Mouse (Mus musculus): ENCODE measurements around the gene Gm47969. TPM values are rescaled to one million over a fixed set of nuclear protein-coding genes. Genes with fewer than 3 reads are reported as not detected.

The Gm47969 gene
- polyA plus RNA-seq, 1 experiment from 2014 or later, result not detected

Other genes with a start within 250 kb of the Gm47969 start
- 30.2 and 32.9 TPM in 2 replicates for gene Agfg1, start 205.4 kb upstream of the Gm47969 start, polyA plus RNA-seq (2016; fragmentation: Nextera tagmentation; extraction: Ambion mirVana)
- gene A030005L19Rik, start 131.6 kb upstream of the Gm47969 start, polyA plus RNA-seq (2016; fragmentation: Nextera tagmentation; extraction: Ambion mirVana), result not detected in 2 replicates
- not detected in 2 replicates for gene A030014E15Rik, start 120.0 kb upstream of the Gm47969 start, polyA plus RNA-seq (2016; fragmentation: Nextera tagmentation; extraction: Ambion mirVana)
- not detected in 2 replicates for gene Gm6217, start 113.5 kb upstream of the Gm47969 start, polyA plus RNA-seq (2016; fragmentation: Nextera tagmentation; extraction: Ambion mirVana)
- not detected in 2 replicates for gene A030003K21Rik, start 101.5 kb upstream of the Gm47969 start, polyA plus RNA-seq (2016; fragmentation: Nextera tagmentation; extraction: Ambion mirVana)
- not detected in 2 replicates for gene Gm7544, start 88.9 kb upstream of the Gm47969 start, polyA plus RNA-seq (2016; fragmentation: Nextera tagmentation; extraction: Ambion mirVana)
- gene Gm47955, start 84.6 kb upstream of the Gm47969 start, polyA plus RNA-seq (2016; fragmentation: Nextera tagmentation; extraction: Ambion mirVana), result not detected in 2 replicates
- gene Gm47959, start 44.4 kb upstream of the Gm47969 start, polyA plus RNA-seq (2016; fragmentation: Nextera tagmentation; extraction: Ambion mirVana), result not detected in 2 replicates
- 0.18 and 0.52 TPM in 2 replicates for gene Slc19a3, start 6.5 kb upstream of the Gm47969 start, polyA plus RNA-seq (2016; fragmentation: Nextera tagmentation; extraction: Ambion mirVana)
- not detected in 2 replicates for gene Krtap28-10, start 2.5 kb upstream of the Gm47969 start, polyA plus RNA-seq (2016; fragmentation: Nextera tagmentation; extraction: Ambion mirVana)
- gene A030005K14Rik, start 14.4 kb downstream of the Gm47969 start, polyA plus RNA-seq (2016; fragmentation: Nextera tagmentation; extraction: Ambion mirVana), result not detected in 2 replicates
- gene Krtap28-13, start 16.0 kb downstream of the Gm47969 start, polyA plus RNA-seq (2016; fragmentation: Nextera tagmentation; extraction: Ambion mirVana), result not detected in 2 replicates
- not detected in 2 replicates for gene Ccl20, start 71.8 kb downstream of the Gm47969 start, polyA plus RNA-seq (2016; fragmentation: Nextera tagmentation; extraction: Ambion mirVana)
- gene Daw1, start 114.8 kb downstream of the Gm47969 start, polyA plus RNA-seq (2016; fragmentation: Nextera tagmentation; extraction: Ambion mirVana), result 0.15 and 0.25 TPM in 2 replicates

Measured in forebrain, embryonic 10.5 days (tissue).